Mouse (Mus musculus) testis, adult 2 months (tissue): ENCODE measurements around the gene Snrnp25. TPM values are rescaled to one million over a fixed set of nuclear protein-coding genes. Genes with fewer than 3 reads are reported as not detected.
"Not testable (repeated sequence)": the region's sequence is repeated elsewhere in the genome, so short reads cannot be mapped to it uniquely, and the experiment has no call there.

ENCODE experiments used
- H3K27ac ChIP-seq: fragments of 200-500 bp; 2 replicates; pipeline ENCODE4 v1.5.1; 2012; ENCODE audit warnings: low read depth, low read length; ENCODE audit not compliant: control insufficient read depth, insufficient read depth
- H3K27me3 ChIP-seq: fragments of 200-500 bp; 2 replicates; pipeline ENCODE4 v1.6.1; 2012; ENCODE audit warnings: mild to moderate bottlenecking, low read length, moderate library complexity; ENCODE audit not compliant: control insufficient read depth, insufficient read depth
- H3K36me3 ChIP-seq: fragments of 200-500 bp; 2 replicates; pipeline ENCODE4 v1.6.1; 2012; ENCODE audit warnings: mild to moderate bottlenecking, low read length; ENCODE audit not compliant: control insufficient read depth, insufficient read depth
- H3K4me1 ChIP-seq: fragments of 200-500 bp; 2 replicates; pipeline ENCODE4 v1.6.1; 2012; ENCODE audit warnings: low read length; ENCODE audit not compliant: control insufficient read depth, insufficient read depth
- H3K4me3 ChIP-seq: fragments of 200-500 bp; 2 replicates; pipeline ENCODE4 v1.5.1; 2012; ENCODE audit warnings: low read depth, mild to moderate bottlenecking, low read length, moderate library complexity, mixed read lengths; ENCODE audit not compliant: control insufficient read depth
- CTCF ChIP-seq: fragments of 200-500 bp; IDR thresholded peaks from 2 replicates; pipeline ENCODE4 v1.5.1; 2012; ENCODE audit warnings: low read depth, mild to moderate bottlenecking, inconsistent platforms, low read length, moderate library complexity; ENCODE audit not compliant: control insufficient read depth, insufficient read depth, insufficient replicate concordance
- POLR2A ChIP-seq: fragments of 200-500 bp; IDR thresholded peaks from 2 replicates; pipeline ENCODE4 v1.6.1; 2012; ENCODE audit warnings: low read depth, mild to moderate bottlenecking, inconsistent platforms, low read length, moderate library complexity; ENCODE audit not compliant: control insufficient read depth
- polyA plus RNA-seq: library from polyadenylated mRNA; depleted of rRNA; stranded (reverse); fragments of >200 nt; gene quantifications from 2 replicates; pipeline ENCODE4 v1.2.3, GENCODE M21; 2012

Snrnp25 gene
- polyA plus RNA-seq, 1 experiment = 38.8 TPM

- H3K36me3 ChIP-seq = no peaks in the 10 kb centered on the region
- no peaks in the 10 kb centered on the region for H3K27me3 ChIP-seq
- TF ChIP-seq CTCF (no peak), POLR2A (no peak)
- H3K4me3 ChIP-seq = no peak overlapping the region
- H3K4me1 ChIP-seq = no peaks in the 10 kb centered on the region
- H3K27ac ChIP-seq = no peak overlapping the region
Observed at GRCm38 (mm10) chr11:32195867-32196540, 9.2 kb upstream of the Snrnp25 start.

GRCm38 (mm10) chr11:32196727-32197126 lies 8.5 kb upstream of the Snrnp25 start:
- no peak overlapping the region for H3K4me3 ChIP-seq
- no peak for TF ChIP-seq CTCF
- TF ChIP-seq POLR2A = no peak
- H3K27me3 ChIP-seq = no peaks in the 10 kb centered on the region
- H3K4me1 ChIP-seq = no peaks in the 10 kb centered on the region
- no peak overlapping the region for H3K27ac ChIP-seq
- H3K36me3 ChIP-seq = no peaks in the 10 kb centered on the region

GRCm38 (mm10) chr11:32197766-32198165 lies 7.4 kb upstream of the Snrnp25 start:
- Histone ChIP-seq H3K27ac (no peak overlapping the region), H3K36me3 (no peaks in the 10 kb centered on the region), H3K27me3 (no peaks in the 10 kb centered on the region), H3K4me3 (no peak overlapping the region), H3K4me1 (no peaks in the 10 kb centered on the region)
- TF ChIP-seq CTCF (no peak), POLR2A (no peak)

- TF ChIP-seq CTCF (no peak), POLR2A (no peak)
- Histone ChIP-seq H3K27ac (no peak overlapping the region), H3K36me3 (no peaks in the 10 kb centered on the region), H3K27me3 (no peaks in the 10 kb centered on the region), H3K4me3 (no peak overlapping the region), H3K4me1 (no peaks in the 10 kb centered on the region)
Observed at GRCm38 (mm10) chr11:32198256-32198955, 6.8 kb upstream of the Snrnp25 start.

- no peaks in the 10 kb centered on the region for H3K4me1 ChIP-seq
- TF ChIP-seq POLR2A (no peak), CTCF (no peak)
- H3K36me3 ChIP-seq = no peaks in the 10 kb centered on the region
- H3K27me3 ChIP-seq = no peaks in the 10 kb centered on the region
- H3K4me3 ChIP-seq = no peak overlapping the region
- H3K27ac ChIP-seq = no peak overlapping the region
Observed at GRCm38 (mm10) chr11:32199230-32199629, 6.0 kb upstream of the Snrnp25 start.

GRCm38 (mm10) chr11:32200075-32200601 lies 5.1 kb upstream of the Snrnp25 start, which contains the start of gene Il9r:
TSS of gene Il9r (minus strand) at chr11:32200279.
- Histone ChIP-seq H3K27me3 (no peaks in the 10 kb centered on the region), H3K4me1 (peaks cover 4% of the 10 kb centered on the region), H3K4me3 (no peak within 1 kb of the TSS), H3K36me3 (no peaks in the 10 kb centered on the region), H3K27ac (no peak within 1 kb of the TSS)
- TF ChIP-seq CTCF = no peak
- no peak for TF ChIP-seq POLR2A

GRCm38 (mm10) chr11:32200992-32201391 lies 4.2 kb upstream of the Snrnp25 start:
- not testable (repeated sequence) for H3K4me3 ChIP-seq, H3K4me1 ChIP-seq, H3K27ac ChIP-seq, H3K36me3 ChIP-seq, H3K27me3 ChIP-seq
